Mouse (Mus musculus) lung, adult 2 months (tissue): ENCODE results near the gene Gna14.

Experiments used
- CTCF ChIP-seq: fragments of 200-500 bp; IDR thresholded peaks from 2 replicates; pipeline ENCODE4 v1.5.1; 2011; ENCODE audit warnings: mild to moderate bottlenecking, low read length, control low read depth; ENCODE audit not compliant: insufficient read depth
- POLR2A ChIP-seq: fragments of 200-500 bp; IDR thresholded peaks from 2 replicates; pipeline ENCODE4 v1.6.1; 2011; ENCODE audit warnings: low read depth, mild to moderate bottlenecking, control low read depth, low read length, borderline replicate concordance; ENCODE audit errors: extremely low read depth

DNA sequence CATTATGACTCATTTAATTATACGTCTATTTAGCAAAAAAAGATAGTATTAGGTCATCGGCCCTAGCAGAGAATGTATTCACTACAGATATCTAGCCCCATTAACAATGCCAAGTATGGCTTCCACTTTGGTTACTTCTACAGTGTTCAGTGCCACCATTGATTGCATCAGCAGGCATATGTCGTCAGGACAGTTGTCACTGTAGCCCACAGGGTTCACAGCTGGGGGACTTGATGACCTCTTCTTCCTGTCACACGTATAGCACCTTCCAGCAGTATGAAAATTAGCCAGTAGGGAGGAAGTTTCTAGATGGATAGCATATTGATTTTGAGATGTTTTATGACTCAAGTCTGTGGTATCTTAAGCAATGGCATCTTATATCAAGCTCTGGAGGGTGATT, 78.6 kb downstream of the Gna14 start:
- TF ChIP-seq POLR2A = no peak
- no peak for TF ChIP-seq CTCF
